Mouse (Mus musculus) erythroblast, adult 5-6 weeks (primary cell): ENCODE data around the gene Clec14a. TPM values are rescaled to one million over a fixed set of nuclear protein-coding genes. Genes with fewer than 3 reads are reported as not detected.

ENCODE experiments used
- ATAC-seq: replicated peaks from 2 replicates; pipeline ENCODE4 v1.8.0; 2016; ENCODE audit warnings: moderate number of reproducible peaks, mild to moderate bottlenecking, moderate TSS enrichment, inconsistent platforms; ENCODE audit not compliant: poor library complexity, low FRiP score, severe bottlenecking
- total RNA-seq, 2 experiments: library from RNA; stranded (forward) in 1 of 2; stranded (reverse) in 1 of 2; fragments of 150-400 nt in 1 of 2; fragments of 200-764, 138-1000 nt in 1 of 2; gene quantifications; 2 replicates each; pipeline versions ENCODE4 v1.2.3 to v1.2.4; 2015 to 2017; ENCODE audit warnings: low replicate concordance in 2 of 2

The Clec14a gene
- total RNA-seq (2015; ENCODE audit: low replicate concordance) (not detected in 2 replicates), total RNA-seq (2017; ENCODE audit: low replicate concordance) (not detected in 2 replicates)

DNA sequence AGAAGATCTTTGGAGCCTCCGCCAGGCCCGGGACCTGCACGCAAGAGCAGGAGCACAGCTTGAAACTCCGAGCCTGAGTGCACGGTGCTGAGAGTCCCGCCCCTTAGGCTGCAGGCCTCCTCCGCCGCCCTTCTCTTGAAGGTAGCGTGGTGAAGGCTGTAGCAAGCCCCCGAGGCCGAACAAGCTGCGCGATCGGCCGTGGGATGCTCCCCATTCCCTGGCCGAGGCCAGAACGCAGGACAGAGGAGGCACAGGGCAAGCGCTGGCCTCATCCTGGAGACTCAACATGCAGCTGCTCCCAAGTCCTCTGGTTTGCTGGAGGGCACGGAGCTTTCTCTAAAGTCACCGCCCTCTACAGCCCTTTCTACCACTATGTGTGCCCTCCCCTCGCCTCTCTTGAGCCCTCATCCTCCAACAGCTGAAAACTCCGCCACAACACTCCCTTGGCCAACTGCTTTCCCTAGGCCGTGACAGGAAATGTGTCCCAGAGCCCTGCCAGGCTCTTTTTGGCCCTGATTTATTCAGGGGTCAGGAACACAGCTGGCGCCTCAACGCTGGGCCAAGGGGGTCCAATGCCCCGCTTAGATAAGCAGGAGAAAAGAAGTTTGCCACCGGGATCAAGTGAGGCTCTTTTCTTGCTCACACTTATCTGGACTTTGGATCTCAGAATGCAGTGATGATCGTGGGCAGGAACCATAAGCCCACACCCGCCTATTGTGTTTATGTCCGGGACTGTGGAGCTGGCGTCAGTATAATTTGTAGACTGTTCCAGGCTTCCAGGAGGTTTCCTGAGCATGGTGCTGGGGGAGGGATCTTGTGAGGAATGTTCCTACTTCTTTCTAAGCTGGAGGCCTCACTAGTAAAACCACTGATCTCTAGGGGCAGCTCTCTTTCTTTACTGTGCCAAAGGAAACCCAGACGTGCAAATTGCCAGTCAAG, at the start of gene Clec14a:
Gene Clec14a (minus strand): TSS at position 728 of the 939 bp plus-strand sequence.
- ATAC-seq, result no peak

GRCm38 (mm10) chr12:58307835-58308234, 38.7 kb upstream of the Clec14a start:
- ATAC-seq, result no peak

DNA sequence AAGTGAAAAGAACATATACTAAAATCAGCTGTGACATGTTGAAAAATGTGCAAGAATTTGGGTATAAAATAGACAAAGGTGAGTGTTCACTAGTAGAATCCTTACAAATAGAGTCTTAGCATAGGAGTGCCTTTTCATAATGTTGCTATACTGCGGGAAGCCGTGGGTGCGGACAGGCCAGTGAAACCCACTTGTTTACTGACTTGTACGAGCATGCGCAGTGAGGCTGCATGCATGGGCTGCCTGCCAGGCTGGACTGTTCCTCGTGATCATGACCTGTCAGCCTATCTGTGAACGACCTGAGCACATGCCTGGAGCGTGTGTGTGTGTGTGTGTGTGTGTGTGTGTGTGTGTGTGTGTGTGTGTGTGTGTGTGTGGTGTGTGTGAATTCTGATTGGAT, 37.3 kb upstream of the Clec14a start:
- 0 out of 2 replicates have a peak, but pooled peaks have one; percentile 65 for ATAC-seq

DNA sequence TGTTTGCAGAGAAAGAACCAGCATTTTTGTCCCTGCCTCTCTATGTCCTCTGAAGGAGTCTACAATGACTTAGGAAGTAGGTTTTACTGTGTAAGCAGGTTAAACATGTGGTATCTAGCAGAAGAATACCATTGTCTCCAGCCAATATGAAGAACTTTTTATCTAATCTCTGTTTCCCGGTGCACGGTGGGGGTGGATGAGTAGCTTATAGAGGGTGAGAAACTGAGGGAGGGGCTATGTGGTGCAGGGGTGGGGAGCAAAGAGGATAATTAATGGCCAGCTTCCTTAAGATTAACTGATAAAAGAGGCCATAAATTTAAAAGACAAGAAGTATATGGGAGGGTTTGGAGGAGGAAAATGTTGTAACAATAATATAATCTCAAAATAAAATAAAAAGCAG, 36.5 kb upstream of the Clec14a start:
- no peak for ATAC-seq

DNA sequence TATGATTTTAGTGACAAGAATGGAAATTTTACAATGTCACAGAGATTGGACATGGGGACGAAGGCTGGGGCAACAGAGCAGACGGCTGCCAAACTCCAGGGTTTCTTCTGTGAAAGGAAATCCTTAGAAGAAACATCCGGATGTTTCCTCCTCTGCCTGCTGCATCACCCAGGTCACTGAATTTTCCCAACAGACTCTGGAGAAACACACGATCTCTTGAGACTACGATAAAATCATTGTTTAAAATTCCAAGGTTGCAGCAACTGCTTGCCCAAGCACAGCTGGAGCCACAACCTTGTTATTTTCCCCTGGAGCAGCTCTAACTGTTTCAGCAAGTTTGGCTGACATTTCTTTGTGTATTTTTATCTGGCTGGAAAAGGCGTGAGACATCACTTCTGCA, 27.9 kb upstream of the Clec14a start:
- ATAC-seq, result no peak

GRCm38 (mm10) chr12:58285912-58286311, 16.8 kb upstream of the Clec14a start:
- no peak for ATAC-seq

- no peak for ATAC-seq
Observed at GRCm38 (mm10) chr12:58270520-58270919, 1.4 kb upstream of the Clec14a start.

- ATAC-seq, result no peak
Observed at GRCm38 (mm10) chr12:58269505-58269904, 415 bp upstream of the Clec14a start.

GRCm38 (mm10) chr12:58268186-58268562, 916 bp downstream of the Clec14a start:
- ATAC-seq, result no peak

GRCm38 (mm10) chr12:58267779-58268178, 1.3 kb downstream of the Clec14a start:
- no peak for ATAC-seq

GRCm38 (mm10) chr12:58251901-58252300, 17.2 kb downstream of the Clec14a start:
- ATAC-seq, result no peak

- ATAC-seq, result no peak
Observed at GRCm38 (mm10) chr12:58232489-58232888, 36.6 kb downstream of the Clec14a start.

GRCm38 (mm10) chr12:58225644-58226043, 43.4 kb downstream of the Clec14a start:
- no peak for ATAC-seq

DNA sequence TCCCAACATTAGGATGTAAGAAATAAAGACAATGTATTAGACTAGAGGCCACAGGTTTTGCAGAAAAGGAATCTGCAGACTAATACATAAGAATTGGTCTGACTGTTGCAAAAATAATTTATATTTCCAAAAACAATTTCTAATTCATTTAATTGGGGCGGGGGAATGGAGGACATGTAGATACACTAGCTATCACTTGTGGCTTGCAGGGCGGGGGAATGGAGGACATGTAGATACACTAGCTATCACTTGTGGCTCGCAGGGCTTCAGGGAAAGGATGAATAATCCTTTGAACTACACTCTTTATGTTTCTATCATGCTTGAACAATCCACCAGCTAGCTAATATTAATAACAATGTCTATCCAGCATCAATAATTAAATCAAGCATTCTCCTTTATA, 50.0 kb downstream of the Clec14a start:
- no peak for ATAC-seq

DNA sequence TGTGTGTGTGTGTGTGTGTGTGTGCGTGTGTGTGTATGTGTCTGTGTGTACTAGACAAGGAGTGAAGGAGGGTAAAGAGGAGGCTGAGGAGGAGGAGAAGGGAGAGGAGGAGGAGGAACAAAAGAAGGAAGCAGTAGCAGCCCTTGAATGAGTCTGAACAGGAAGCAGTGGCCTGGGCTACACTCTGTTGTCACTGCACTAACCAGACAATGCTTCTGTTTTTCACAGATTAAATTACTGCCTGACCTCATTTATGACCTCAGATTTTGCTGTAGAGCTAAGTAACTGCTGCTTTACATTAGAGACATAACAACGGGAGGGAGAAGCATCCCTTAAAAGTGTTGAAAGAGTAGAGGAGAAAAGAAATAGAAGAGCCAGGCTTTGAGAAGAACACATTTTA, 52.9 kb downstream of the Clec14a start:
- no peak for ATAC-seq

Other genes with a start within 250 kb of the Clec14a start
- gene Sstr1, start 57.5 kb downstream of the Clec14a start, total RNA-seq (2015; ENCODE audit: low replicate concordance), result not detected in 2 replicates
- not detected in 2 replicates for gene Sstr1, start 57.5 kb downstream of the Clec14a start, total RNA-seq (2017; ENCODE audit: low replicate concordance)